ENCODE assay signal across 13 mouse cellular contexts in genomic region chr15:97727048-97727447, GRCm38 (mm10). TPM values are rescaled to one million over a fixed set of nuclear protein-coding genes. Genes with fewer than 3 reads are reported as not detected.
A peak's percentile ranks its signal among the peaks of the same experiment; 100 is the strongest.
DNase-seq lines count a peak whose midpoint lies in the region; ATAC-seq and TF ChIP-seq lines count a peak whose summit lies in the region.
"Had no signal": no experiment of that assay in that cellular context is flagged by ENCODE, and none has a peak within 500 bp of the region (broad histone marks: within the 10 kb centered on the region; RNA-seq: fewer than 3 reads in every experiment).

No protein-coding gene starts in this region.

- 72% methylated on average over 8 of the region's 8 CpGs for WGBS in kidney, adult 2 months
- WGBS in small intestine, adult 2 months: 56% methylated on average over 8 of the region's 8 CpGs
- 86% methylated on average over 8 of the region's 8 CpGs for WGBS in midbrain, embryonic 14.5 days

- peak; percentile 47 for DNase-seq in kidney, adult 2 months
- no peak for DNase-seq in kidney, adult 8-10 months
- peak; percentile 85 for DNase-seq in adipocyte (ENCODE audit: low spot score)
- DNase-seq in cerebellum, adult 8-10 months: no peak
- no peak for DNase-seq in midbrain, embryonic 14.5 days
- DNase-seq in kidney, postnatal 14 days: no peak
- DNase-seq: cerebellum, adult 9-11 months; kidney, adult 9 months had no signal

- no peaks in the 10 kb centered on the region for H3K9me3 ChIP-seq in midbrain, embryonic 14.5 days (ENCODE audit: control insufficient read depth, low read length)
- H3K9me3 ChIP-seq: lung, embryonic 15.5 days; neural tube, embryonic 15.5 days had no signal

- no peak overlapping the region for H3K4me2 ChIP-seq in midbrain, embryonic 14.5 days (ENCODE audit: low read length)
- H3K4me2 ChIP-seq: lung, embryonic 15.5 days; neural tube, embryonic 15.5 days had no signal

- no peaks in the 10 kb centered on the region for H3K27me3 ChIP-seq in kidney, adult 2 months (replicated peaks; ENCODE audit: control insufficient read depth, insufficient read depth, low read length)
- no peaks in the 10 kb centered on the region for H3K27me3 ChIP-seq in small intestine, adult 2 months (ENCODE audit: control insufficient read depth, insufficient read depth, low read length)
- H3K27me3 ChIP-seq in midbrain, embryonic 14.5 days (ENCODE audit: control insufficient read depth, insufficient read depth, low read length): no peaks in the 10 kb centered on the region
- H3K27me3 ChIP-seq: lung, embryonic 15.5 days; neural tube, embryonic 15.5 days had no signal

- no peaks in the 10 kb centered on the region for H3K36me3 ChIP-seq in kidney, adult 2 months (ENCODE audit: control insufficient read depth, insufficient read depth, low read length)
- no peaks in the 10 kb centered on the region for H3K36me3 ChIP-seq in small intestine, adult 2 months (ENCODE audit: control insufficient read depth, insufficient read depth, low read length)
- H3K36me3 ChIP-seq in midbrain, embryonic 14.5 days (ENCODE audit: control insufficient read depth, insufficient read depth, low read length): no peaks in the 10 kb centered on the region
- H3K36me3 ChIP-seq: lung, embryonic 15.5 days; neural tube, embryonic 15.5 days had no signal

- TF ChIP-seq POLR2A in kidney, adult 2 months (IDR thresholded peaks at IDR 0.05; ENCODE audit: low read depth, low read length): no peak
- no peak for TF ChIP-seq POLR2A in small intestine, adult 2 months (IDR thresholded peaks at IDR 0.05; ENCODE audit: low read depth, low read length)

- no peak for TF ChIP-seq CTCF in kidney, adult 2 months (conservative IDR thresholded peaks at IDR 0.05; ENCODE audit: insufficient read depth, insufficient read length, low read depth, low read length)
- TF ChIP-seq CTCF in small intestine, adult 2 months (IDR thresholded peaks at IDR 0.05; ENCODE audit: extremely low read depth, insufficient read length, insufficient replicate concordance, low read depth, low read length): no peak

- no peak overlapping the region for H3K9ac ChIP-seq in midbrain, embryonic 14.5 days (replicated peaks; ENCODE audit: low read length)
- H3K9ac ChIP-seq: lung, embryonic 15.5 days; neural tube, embryonic 15.5 days had no signal

- peaks cover 22% of the 10 kb centered on the region for H3K4me1 ChIP-seq in kidney, adult 2 months (ENCODE audit: control insufficient read depth, insufficient read depth, low read length)
- peaks cover 4% of the 10 kb centered on the region; the same call in 1 of the 2 replicates for H3K4me1 ChIP-seq in small intestine, adult 2 months (ENCODE audit: control insufficient read depth, insufficient read depth, insufficient read length, low read length)
- H3K4me1 ChIP-seq in midbrain, embryonic 14.5 days (ENCODE audit: control insufficient read depth, insufficient read depth, low read length): no peaks in the 10 kb centered on the region
- H3K4me1 ChIP-seq: lung, embryonic 15.5 days had no signal

- ATAC-seq in hematopoietic stem cell, adult 5-6 weeks (replicated peaks in 1 of 2; ENCODE audit: insufficient read depth in 1 of 2, low FRiP score in 2 of 2, low TSS enrichment in 1 of 2, low read depth in 1 of 2, poor library complexity in 2 of 2, severe bottlenecking in 2 of 2): peak; percentile 67 to 70
- ATAC-seq in midbrain, embryonic 14.5 days (ENCODE audit: low FRiP score, low TSS enrichment): no peak

- 0 out of 2 replicates have a peak overlapping the region, but pooled peaks have one; percentile 7 for H3K27ac ChIP-seq in kidney, adult 2 months (ENCODE audit: insufficient read depth, low read depth, low read length)
- 0 out of 2 replicates have a peak overlapping the region, but pooled peaks have one; percentile 25 for H3K27ac ChIP-seq in small intestine, adult 2 months (ENCODE audit: insufficient read depth, low read depth, low read length)
- no peak overlapping the region for H3K27ac ChIP-seq in midbrain, embryonic 14.5 days (replicated peaks; ENCODE audit: low read depth, low read length)
- H3K27ac ChIP-seq: lung, embryonic 15.5 days; neural tube, embryonic 15.5 days had no signal

- H3K4me3 ChIP-seq in kidney, adult 2 months (ENCODE audit: insufficient read depth, low read depth, low read length): no peak overlapping the region
- H3K4me3 ChIP-seq in small intestine, adult 2 months (ENCODE audit: low read depth, low read length): no peak overlapping the region
- no peak overlapping the region for H3K4me3 ChIP-seq in midbrain, embryonic 14.5 days (replicated peaks; ENCODE audit: low read depth, low read length)
- H3K4me3 ChIP-seq: erythroblast, embryonic 14.5 days; lung, embryonic 15.5 days; neural tube, embryonic 15.5 days had no signal

RNA-seq across cellular contexts. Expression of gene Endou, which starts 4.1 kb away (rescaled TPM):
- 2.4 and 2.9 TPM in 2 replicates for polyA plus RNA-seq in kidney, adult 2 months (2012; rRNA removed)
- total RNA-seq in hematopoietic stem cell, adult 5-6 weeks (2017): 1.4 and 3.4 TPM in 2 replicates
- polyA plus RNA-seq in small intestine, adult 2 months (2012; rRNA removed): 0.24 and 0.51 TPM in 2 replicates
- polyA plus RNA-seq in midbrain, embryonic 14.5 days (2014; fragmentation: Nextera tagmentation; extraction: Ambion mirVana): 0.14 TPM in 1 of 2 replicates, not detected in the other
- polyA plus RNA-seq: erythroblast, embryonic 14.5 days had no signal

RNA-seq across cellular contexts. Expression of gene Rpap3, which starts 21.4 kb away (rescaled TPM):
- 4.9 and 6.9 TPM in 2 replicates for polyA plus RNA-seq in kidney, adult 2 months (2012; rRNA removed)
- total RNA-seq in hematopoietic stem cell, adult 5-6 weeks (2017): 32.9 and 45.8 TPM in 2 replicates
- polyA plus RNA-seq in small intestine, adult 2 months (2012; rRNA removed): 0.55 and 0.63 TPM in 2 replicates
- 45.5 and 50.3 TPM in 2 replicates for polyA plus RNA-seq in midbrain, embryonic 14.5 days (2014; fragmentation: Nextera tagmentation; extraction: Ambion mirVana)

RNA-seq across cellular contexts. Expression of gene Rapgef3, which starts 40.7 kb away (rescaled TPM):
- 136 and 184 TPM in 2 replicates for polyA plus RNA-seq in kidney, adult 2 months (2012; rRNA removed)
- 5.5 and 18.2 TPM in 2 replicates for total RNA-seq in hematopoietic stem cell, adult 5-6 weeks (2017)
- 11.3 and 17.1 TPM in 2 replicates for polyA plus RNA-seq in small intestine, adult 2 months (2012; rRNA removed)
- 7.2 and 8.8 TPM in 2 replicates for polyA plus RNA-seq in midbrain, embryonic 14.5 days (2014; fragmentation: Nextera tagmentation; extraction: Ambion mirVana)
- polyA plus RNA-seq: erythroblast, embryonic 14.5 days had no signal

RNA-seq across cellular contexts. Expression of gene Slc48a1, which starts 51.3 kb away (rescaled TPM):
- 182 and 203 TPM in 2 replicates for polyA plus RNA-seq in kidney, adult 2 months (2012; rRNA removed)
- total RNA-seq in hematopoietic stem cell, adult 5-6 weeks (2017): 61.1 and 68.9 TPM in 2 replicates
- 20.8 and 22.1 TPM in 2 replicates for polyA plus RNA-seq in small intestine, adult 2 months (2012; rRNA removed)
- polyA plus RNA-seq in midbrain, embryonic 14.5 days (2014; fragmentation: Nextera tagmentation; extraction: Ambion mirVana): 72.9 and 100 TPM in 2 replicates

Comparison
In these comparisons a context has a peak if more than half of its experiments do, and no peak if none do; other contexts are left out.
1. DNase-seq: peak in kidney, adult 2 months (single experiment) and adipocyte (single experiment); none in kidney, adult 8-10 months (0 of 2), cerebellum, adult 8-10 months (single experiment), midbrain, embryonic 14.5 days (single experiment) and kidney, postnatal 14 days (single experiment).